Mouse (Mus musculus) kidney, embryonic 16.5 days (tissue): Measurements from ENCODE around the gene Hlx. TPM values are rescaled to one million over a fixed set of nuclear protein-coding genes. Genes with fewer than 3 reads are reported as not detected.

Experiments used
- ATAC-seq: fragments of 200-750 bp; cut with Nextera tagmentation; 2 replicates; pipeline ENCODE4 v1.8.0; 2017; ENCODE audit warnings: moderate TSS enrichment; ENCODE audit not compliant: low FRiP score, low TSS enrichment
- H3K27ac ChIP-seq: fragments of 300-500 bp; sonication (generic); 2 replicates; pipeline ENCODE4 v1.5.1; 2014; ENCODE audit warnings: low read length
- H3K27me3 ChIP-seq: fragments of 300-500 bp; sonication (generic); 2 replicates; pipeline ENCODE4 v1.6.1; 2014; ENCODE audit warnings: low read length, control low read depth, mixed read lengths; ENCODE audit not compliant: insufficient read depth
- H3K36me3 ChIP-seq: fragments of 300-500 bp; sonication (generic); 2 replicates; pipeline ENCODE4 v1.6.1; 2014; ENCODE audit warnings: low read length, control low read depth, mixed read lengths; ENCODE audit not compliant: insufficient read depth
- H3K4me1 ChIP-seq: fragments of 300-500 bp; sonication (generic); 2 replicates; pipeline ENCODE4 v1.6.1; 2014; ENCODE audit warnings: low read length, control low read depth, mixed read lengths; ENCODE audit not compliant: insufficient read depth
- H3K4me2 ChIP-seq: fragments of 300-500 bp; sonication (generic); replicated peaks from 2 replicates; pipeline ENCODE4 v1.6.1; 2014; ENCODE audit warnings: low read depth, low read length
- H3K4me3 ChIP-seq: fragments of 300-500 bp; sonication (generic); 2 replicates; pipeline ENCODE4 v1.5.1; 2014; ENCODE audit warnings: mild to moderate bottlenecking, low read length
- H3K9ac ChIP-seq: fragments of 300-500 bp; sonication (generic); replicated peaks from 2 replicates; pipeline ENCODE4 v1.6.1; 2014; ENCODE audit warnings: low read length
- H3K9me3 ChIP-seq: fragments of 300-500 bp; sonication (generic); 2 replicates; pipeline ENCODE4 v1.6.1; 2016; ENCODE audit warnings: low read length, control low read depth
- WGBS: fragments of 180-500 bp; shearing (Covaris S2); extraction: QIAGEN DNeasy Blood & Tissue Kit; methylation state at CpG from one replicate; pipeline ENCODE4 v1.1.7; 2014; 5-methylcytosine and 5-hydroxymethylcytosine counted together
- polyA plus RNA-seq: library from polyadenylated mRNA; unstranded; fragments of >200 nt; fragmentation: Nextera tagmentation; extraction: Ambion mirVana; gene quantifications from 2 replicates; pipeline ENCODE4 v1.2.1, GENCODE M21; 2015

Hlx gene
- polyA plus RNA-seq, 1 experiment from 2014 or later = 13.2 TPM

DNA sequence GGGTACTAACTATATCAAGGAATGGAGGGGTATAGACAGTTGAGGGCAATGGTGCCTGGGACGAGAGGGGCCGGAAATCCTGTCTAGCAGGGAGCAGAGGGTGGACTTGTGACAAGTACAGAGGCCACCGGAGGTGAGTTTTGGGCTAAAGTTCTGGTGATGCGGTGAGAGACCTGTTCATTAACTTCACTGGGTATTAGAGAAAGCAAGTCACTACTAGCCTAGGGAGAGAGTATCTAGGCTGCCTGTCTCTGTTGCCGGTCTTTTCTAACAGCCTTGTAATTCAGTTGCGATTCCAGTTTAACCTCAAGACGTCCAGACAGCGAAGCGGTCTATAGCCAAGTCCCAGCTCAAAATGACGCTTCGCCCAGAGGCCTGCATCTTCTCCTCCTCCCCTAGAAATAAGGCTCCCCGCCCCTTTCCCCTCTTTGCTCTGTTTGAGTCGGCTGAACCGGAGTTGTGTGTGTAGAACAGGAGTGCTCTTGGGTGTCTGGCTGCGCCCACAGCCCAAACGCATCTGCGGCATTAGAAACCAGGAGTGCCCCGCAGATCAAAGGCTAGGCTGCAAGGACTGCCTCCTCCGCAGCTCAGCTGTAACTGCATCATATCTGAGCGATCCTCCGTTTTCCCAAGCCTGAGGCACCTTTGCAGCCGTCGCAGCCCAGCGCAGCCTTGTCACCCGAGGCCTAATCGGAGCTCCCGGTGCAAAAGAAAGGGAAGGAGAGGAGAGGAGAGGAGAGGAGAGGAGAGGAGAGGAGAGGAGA, 1.8 kb upstream of the Hlx start:
- under 1% methylated on average over 27 of the region's 27 CpGs for WGBS
- peaks cover 22% of the 10 kb centered on the region for H3K4me1 ChIP-seq
- no peak for ATAC-seq
- 0 out of 2 replicates have a peak overlapping the region, but pooled peaks have one; percentile 35 for H3K9ac ChIP-seq
- H3K4me2 ChIP-seq = peak overlapping the region; percentile 87
- no peak overlapping the region for H3K4me3 ChIP-seq
- H3K27me3 ChIP-seq = peaks cover 81% of the 10 kb centered on the region
- peak overlapping the region; percentile 65; the same call in 1 of the 2 replicates for H3K27ac ChIP-seq
- no peaks in the 10 kb centered on the region for H3K9me3 ChIP-seq
- H3K36me3 ChIP-seq = no peaks in the 10 kb centered on the region

GRCm38 (mm10) chr1:184733300-184734066, 1.1 kb upstream of the Hlx start:
- H3K9me3 ChIP-seq = no peaks in the 10 kb centered on the region
- 3% methylated on average over 28 of the region's 28 CpGs for WGBS
- H3K4me3 ChIP-seq = peak overlapping the region; percentile 60
- peak overlapping the region; percentile 87 for H3K4me2 ChIP-seq
- ATAC-seq = no peak
- H3K4me1 ChIP-seq = peaks cover 22% of the 10 kb centered on the region
- no peak overlapping the region for H3K9ac ChIP-seq
- H3K27ac ChIP-seq = no peak overlapping the region
- H3K36me3 ChIP-seq = no peaks in the 10 kb centered on the region
- peaks cover 84% of the 10 kb centered on the region for H3K27me3 ChIP-seq

GRCm38 (mm10) chr1:184731644-184732545, 524 bp downstream of the Hlx start:
- peak overlapping the region; percentile 60 for H3K4me3 ChIP-seq
- peak overlapping the region; percentile 86 for H3K27ac ChIP-seq
- peak; percentile 24 for ATAC-seq
- H3K27me3 ChIP-seq = peaks cover 87% of the 10 kb centered on the region
- H3K4me2 ChIP-seq = peak overlapping the region; percentile 87
- H3K9ac ChIP-seq = peak overlapping the region; percentile 69
- under 1% methylated on average over 85 of the region's 85 CpGs for WGBS
- H3K9me3 ChIP-seq = no peaks in the 10 kb centered on the region
- H3K4me1 ChIP-seq = peaks cover 28% of the 10 kb centered on the region
- H3K36me3 ChIP-seq = no peaks in the 10 kb centered on the region

- Histone ChIP-seq H3K27me3 (peaks cover 87% of the 10 kb centered on the region), H3K9me3 (no peaks in the 10 kb centered on the region), H3K4me1 (peaks cover 28% of the 10 kb centered on the region), H3K27ac (peak overlapping the region; percentile 86), H3K4me2 (peak overlapping the region; percentile 87), H3K4me3 (peak overlapping the region; percentile 60), H3K36me3 (no peaks in the 10 kb centered on the region), H3K9ac (peak overlapping the region; percentile 69)
- ATAC-seq = no peak
- WGBS = 2% methylated on average over 18 of the region's 18 CpGs
Observed at GRCm38 (mm10) chr1:184731091-184731640, 1.3 kb downstream of the Hlx start.

DNA sequence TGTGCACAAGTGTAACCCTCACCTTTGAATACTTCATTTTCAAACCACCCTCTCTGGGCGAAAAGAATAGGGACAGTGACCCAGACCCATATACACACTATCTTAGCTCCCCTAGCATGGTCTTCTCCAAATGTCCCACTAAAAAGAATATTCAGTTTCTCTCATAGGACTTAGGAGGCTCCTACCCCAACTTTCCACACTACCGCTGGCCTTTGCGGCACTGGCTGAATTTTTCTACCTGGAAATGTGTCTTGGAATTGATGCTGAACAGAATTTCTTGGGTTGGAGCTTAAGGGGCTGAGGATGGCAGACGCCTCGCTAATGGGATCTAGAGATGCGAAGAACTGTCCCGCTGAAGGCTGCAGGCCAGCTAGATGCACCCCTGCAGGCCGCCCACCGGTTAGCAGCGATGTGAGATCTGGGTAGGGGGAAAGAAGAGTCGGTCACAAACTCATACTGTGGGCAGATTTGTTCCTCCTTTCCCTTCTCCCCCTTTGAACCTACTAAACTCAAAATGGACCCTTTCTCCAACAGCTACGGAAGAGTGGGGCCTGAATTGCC, 1.9 kb downstream of the Hlx start:
- Histone ChIP-seq H3K4me1 (peaks cover 28% of the 10 kb centered on the region), H3K27me3 (peaks cover 87% of the 10 kb centered on the region), H3K27ac (no peak overlapping the region), H3K36me3 (no peaks in the 10 kb centered on the region), H3K9ac (peak overlapping the region; percentile 69), H3K4me3 (peak overlapping the region; percentile 60), H3K9me3 (no peaks in the 10 kb centered on the region), H3K4me2 (peak overlapping the region; percentile 87; the same call in 1 of the 2 replicates)
- no peak for ATAC-seq
- whole genome bisulfite sequencing = 7% methylated on average over 12 of the region's 12 CpGs

DNA sequence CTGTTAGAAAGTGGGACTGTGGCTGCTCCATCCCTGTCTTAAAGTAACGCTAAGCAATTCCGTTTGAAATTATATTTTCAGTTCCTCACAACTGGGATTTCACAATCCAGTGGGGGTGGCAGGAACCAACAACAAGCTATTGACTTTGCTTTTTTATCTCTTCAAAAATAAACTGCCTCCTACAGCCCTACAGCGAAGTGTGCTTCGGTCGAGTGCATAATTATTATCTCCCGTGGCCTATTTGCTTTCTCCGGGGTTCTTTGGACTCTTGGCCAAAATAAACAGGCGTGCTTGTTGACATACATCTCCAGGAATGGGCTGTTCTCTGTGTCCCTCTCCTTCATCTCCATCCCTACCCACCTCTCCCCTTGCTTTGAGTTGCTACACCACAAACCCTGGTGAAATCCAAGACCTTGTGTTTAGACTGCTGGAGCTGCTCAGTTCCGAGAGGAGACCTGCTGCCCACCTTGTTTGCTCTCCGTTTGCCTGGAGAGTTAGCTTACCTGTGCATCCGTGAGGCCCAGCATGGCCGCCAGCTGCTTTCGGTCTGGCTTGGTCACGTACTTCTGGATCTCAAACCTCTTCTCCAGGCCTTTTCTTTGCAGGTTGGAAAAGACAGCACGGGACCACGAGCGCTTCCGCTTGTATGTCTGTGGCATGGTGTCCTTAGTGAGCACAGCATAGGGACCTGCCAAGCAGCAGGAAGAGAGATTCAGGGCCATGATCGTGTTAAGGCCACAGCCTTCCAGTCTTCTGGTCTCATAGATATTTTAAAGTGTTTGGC, 2.9 kb downstream of the Hlx start:
- ATAC-seq = no peak
- Histone ChIP-seq H3K27me3 (peaks cover 92% of the 10 kb centered on the region), H3K4me3 (peak overlapping the region; percentile 60), H3K27ac (no peak overlapping the region), H3K4me2 (peak overlapping the region; percentile 87), H3K9me3 (no peaks in the 10 kb centered on the region), H3K36me3 (no peaks in the 10 kb centered on the region), H3K4me1 (peaks cover 28% of the 10 kb centered on the region), H3K9ac (peak overlapping the region; percentile 32; the same call in 1 of the 2 replicates)
- 7% methylated on average over 19 of the region's 19 CpGs for WGBS

DNA sequence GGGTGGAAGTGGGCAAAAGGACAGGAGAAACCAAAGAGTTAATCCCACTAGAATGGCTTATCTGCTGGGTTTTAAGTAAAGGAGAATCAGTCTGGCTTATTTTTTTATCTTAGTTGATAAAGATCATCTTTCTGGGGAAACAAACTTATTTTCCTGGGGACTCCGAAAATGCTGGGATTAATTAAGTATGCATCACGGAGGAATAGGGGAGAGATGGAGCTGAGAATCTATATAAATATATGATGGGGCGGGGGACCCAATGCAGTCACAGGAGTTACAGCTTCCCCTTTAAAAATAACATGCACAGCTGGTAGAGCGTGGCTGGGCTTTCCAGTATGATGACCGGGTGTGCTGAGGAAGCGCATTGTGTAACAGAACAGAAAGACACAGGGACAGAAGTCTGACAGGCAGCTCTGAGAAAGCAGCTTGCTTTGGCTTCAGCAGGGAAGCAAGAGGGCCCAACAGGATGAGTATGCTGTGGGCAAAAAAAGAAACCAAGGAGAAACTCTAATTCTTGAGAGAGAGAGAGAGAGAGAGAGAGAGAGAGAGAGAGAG, 3.8 kb downstream of the Hlx start:
- H3K4me1 ChIP-seq = peaks cover 25% of the 10 kb centered on the region
- WGBS = 6% methylated on average over 6 of the region's 6 CpGs
- H3K4me2 ChIP-seq = peak overlapping the region; percentile 87
- H3K9me3 ChIP-seq = no peaks in the 10 kb centered on the region
- no peak for ATAC-seq
- H3K9ac ChIP-seq = no peak overlapping the region
- H3K27ac ChIP-seq = no peak overlapping the region
- no peaks in the 10 kb centered on the region for H3K36me3 ChIP-seq
- peaks cover 92% of the 10 kb centered on the region for H3K27me3 ChIP-seq
- peak overlapping the region; percentile 60 for H3K4me3 ChIP-seq

DNA sequence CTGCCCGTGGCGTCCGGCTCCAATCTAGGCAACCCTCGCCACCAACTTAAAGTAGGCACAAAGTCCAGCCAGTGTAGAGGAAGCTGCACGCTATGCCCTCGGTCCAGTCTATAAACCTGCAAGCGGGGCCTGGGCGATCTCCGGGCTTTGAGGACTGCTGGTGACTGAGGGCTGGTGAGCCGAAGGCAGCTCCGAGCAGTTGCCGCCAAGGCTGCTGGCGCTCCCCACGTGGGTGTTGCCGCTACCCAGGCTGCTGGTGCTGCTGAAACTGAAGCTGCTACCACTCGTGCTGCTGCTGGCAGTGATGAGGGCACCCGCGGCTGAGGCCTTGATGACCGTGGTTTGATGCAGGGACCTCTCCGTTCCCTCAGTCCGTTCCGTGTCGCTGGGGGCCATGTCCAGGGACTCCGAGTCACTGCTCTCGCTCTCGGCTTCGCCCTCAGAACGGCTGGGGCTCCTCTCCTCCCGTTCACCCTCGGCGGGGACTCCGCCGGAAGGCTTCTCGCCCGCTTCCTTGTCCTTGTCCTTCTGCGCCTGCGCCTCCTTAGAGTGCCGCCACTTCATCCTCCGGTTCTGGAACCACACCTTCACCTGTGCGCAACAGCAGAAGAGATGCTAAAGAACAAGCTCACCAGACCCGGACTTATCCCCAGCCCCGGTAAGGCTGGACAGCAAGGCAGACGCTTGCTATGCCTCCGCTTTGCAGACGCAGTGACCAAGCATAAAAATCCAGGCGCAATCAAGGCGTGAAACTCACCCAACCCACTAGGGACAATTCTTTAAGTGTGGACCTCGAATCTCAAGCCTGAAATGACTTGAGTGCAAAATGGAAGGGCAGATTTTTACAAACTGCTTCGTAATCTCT, 4.8 kb downstream of the Hlx start:
- H3K9ac ChIP-seq = peak overlapping the region; percentile 39; the same call in 1 of the 2 replicates
- peaks cover 92% of the 10 kb centered on the region for H3K27me3 ChIP-seq
- H3K9me3 ChIP-seq = no peaks in the 10 kb centered on the region
- peaks cover 20% of the 10 kb centered on the region for H3K4me1 ChIP-seq
- 8% methylated on average over 49 of the region's 49 CpGs for WGBS
- H3K4me2 ChIP-seq = peak overlapping the region; percentile 87
- no peak overlapping the region for H3K27ac ChIP-seq
- H3K36me3 ChIP-seq = no peaks in the 10 kb centered on the region
- peak; percentile 28 for ATAC-seq
- H3K4me3 ChIP-seq = peak overlapping the region; percentile 60
